Mouse (Mus musculus): ENCODE data around the gene Cic.

Cic gene

DNA sequence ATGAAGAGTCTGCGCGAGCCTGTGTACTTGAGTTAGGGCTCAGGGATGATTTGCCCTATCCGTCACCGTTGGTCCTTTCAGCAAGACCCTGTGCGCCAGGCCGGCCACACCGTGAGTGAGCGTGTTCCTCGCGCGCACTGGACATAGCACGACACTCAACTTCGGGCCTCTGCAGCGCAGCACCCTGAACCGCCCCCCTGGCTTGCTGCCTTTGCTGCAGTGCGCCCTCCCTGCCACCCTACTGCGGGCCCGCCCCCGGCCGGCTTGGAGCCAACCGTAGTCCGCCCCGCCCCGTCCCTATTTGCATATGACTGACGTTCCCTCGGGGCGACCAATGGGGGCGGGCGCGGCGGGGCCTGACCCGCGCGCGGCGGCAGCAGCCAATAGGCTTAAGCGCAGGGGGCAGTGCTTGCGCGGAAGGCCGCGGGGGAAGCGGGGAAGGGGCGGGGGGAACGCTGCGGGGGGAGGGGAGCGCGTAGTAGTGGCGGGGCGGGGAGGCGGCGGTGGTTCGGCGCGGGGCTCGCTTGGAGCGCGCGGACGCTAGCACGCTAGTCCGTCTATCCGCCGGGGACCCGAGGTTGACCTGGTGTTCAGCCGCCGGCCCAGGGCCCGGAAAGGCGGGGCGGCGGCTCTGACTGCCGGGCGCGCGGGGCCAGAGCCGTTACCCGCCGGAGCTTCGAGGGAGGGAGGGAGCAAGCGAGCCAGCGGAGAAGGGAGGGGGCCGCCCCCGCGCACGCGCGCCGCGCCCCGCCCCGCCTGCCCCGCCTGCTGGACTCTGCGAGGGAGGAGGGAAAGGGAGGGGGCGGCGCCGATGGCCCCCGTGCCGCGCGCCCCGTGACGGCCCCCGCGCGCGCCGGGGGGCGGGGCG lies 14.5 kb downstream of the Cic start:
- DNase-seq (ENCODE audit: low spot score in 2 of 2), result peak; percentile 92 to 98

DNA sequence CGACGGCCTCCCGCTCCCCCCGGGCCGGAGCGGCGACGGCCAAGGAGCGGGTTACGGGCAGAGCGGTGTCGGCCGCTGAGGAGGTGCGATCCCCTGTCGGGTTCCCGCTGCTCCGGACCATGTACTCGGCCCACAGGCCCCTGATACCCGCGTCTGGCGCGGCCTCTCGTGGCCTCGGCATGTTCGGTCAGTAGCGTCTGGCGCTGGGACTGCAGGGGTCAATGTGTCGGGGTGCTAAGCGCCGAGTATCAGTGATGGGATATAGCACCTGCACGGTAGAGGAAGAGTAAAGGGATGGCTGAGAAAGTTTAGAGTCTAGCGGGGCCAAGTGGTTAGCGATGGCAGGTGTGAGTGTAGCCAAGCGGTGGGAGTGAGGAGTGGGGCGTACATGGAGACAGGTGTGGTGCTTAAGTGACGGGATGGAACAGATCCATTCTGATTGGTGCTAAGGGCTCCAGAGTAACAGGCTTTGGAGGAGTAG lies 15.3 kb downstream of the Cic start:
- no peak for DNase-seq (ENCODE audit: low spot score in 2 of 2)

- no peak for DNase-seq (ENCODE audit: low spot score in 2 of 2)
Observed at GRCm38 (mm10) chr7:25283637-25284036, 16.1 kb downstream of the Cic start.

GRCm38 (mm10) chr7:25284171-25284570 lies 16.7 kb downstream of the Cic start:
- DNase-seq (ENCODE audit: low spot score in 2 of 2), result no peak

DNA sequence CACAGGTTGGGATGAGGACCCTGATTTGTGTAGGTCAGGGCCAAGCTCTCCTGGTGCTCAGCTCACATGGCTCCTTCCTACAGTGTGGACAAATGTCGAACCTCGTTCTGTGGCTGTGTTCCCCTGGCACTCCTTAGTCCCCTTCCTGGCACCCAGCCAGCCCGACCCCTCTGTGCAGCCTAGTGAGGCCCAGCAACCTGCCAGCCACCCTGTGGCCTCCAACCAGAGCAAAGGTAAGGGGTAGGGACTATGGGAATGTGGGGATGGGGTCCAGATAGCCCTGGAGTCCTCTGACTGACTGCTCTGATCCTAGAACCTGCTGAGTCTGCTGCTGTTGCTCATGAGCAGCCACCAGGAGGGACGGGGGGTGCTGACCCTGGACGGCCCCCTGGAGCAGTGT lies 17.3 kb downstream of the Cic start:
- DNase-seq (ENCODE audit: low spot score in 2 of 2), result no peak

DNA sequence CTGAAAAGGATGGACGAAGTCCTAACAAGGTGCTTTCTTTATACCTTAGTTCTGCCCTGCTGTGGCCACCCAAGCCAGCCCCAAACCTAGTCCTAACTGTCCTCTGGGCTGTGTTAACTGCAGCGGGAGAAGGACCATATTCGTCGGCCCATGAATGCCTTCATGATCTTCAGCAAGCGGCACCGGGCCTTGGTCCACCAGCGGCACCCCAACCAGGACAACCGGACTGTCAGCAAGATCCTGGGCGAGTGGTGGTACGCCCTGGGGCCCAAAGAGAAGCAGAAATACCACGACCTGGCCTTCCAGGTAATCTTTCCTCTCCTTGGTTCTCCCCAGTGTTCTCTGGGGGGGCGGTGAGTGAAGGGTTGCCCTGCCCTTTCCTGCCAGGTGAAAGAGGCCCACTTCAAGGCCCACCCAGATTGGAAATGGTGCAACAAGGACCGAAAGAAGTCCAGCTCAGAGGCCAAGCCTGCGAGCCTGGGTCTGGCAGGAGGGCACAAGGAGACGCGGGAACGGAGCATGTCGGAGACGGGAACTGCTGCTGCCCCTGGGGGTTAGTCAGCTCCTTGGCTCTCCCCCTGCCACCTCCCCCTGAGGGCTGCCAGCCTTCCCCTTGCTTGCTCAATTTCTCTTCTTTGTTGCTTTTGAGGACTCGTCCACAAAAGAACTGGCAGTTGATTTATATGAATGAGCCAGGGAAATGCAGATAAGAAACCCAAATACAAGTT lies 18.2 kb downstream of the Cic start:
- DNase-seq (ENCODE audit: low spot score in 2 of 2), result no peak

DNA sequence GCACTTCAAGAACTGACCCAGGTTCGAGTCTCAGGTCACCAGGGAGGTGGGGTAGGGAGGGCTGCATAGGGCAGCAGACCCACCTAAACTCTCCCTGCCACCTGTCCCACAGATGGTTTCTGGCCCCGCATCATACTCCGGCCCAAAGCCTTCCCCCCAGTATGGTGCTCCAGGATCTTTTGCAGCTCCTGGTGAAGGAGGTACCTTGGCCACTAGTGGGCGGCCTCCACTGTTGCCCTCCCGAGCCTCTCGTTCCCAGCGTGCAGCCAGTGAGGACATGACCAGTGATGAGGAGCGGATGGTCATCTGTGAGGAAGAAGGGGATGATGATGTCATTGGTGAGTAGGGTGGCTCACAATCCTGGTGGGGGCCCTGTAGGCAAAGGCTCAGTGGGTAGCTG lies 19.5 kb downstream of the Cic start:
- no peak for DNase-seq (ENCODE audit: low spot score in 2 of 2)

DNA sequence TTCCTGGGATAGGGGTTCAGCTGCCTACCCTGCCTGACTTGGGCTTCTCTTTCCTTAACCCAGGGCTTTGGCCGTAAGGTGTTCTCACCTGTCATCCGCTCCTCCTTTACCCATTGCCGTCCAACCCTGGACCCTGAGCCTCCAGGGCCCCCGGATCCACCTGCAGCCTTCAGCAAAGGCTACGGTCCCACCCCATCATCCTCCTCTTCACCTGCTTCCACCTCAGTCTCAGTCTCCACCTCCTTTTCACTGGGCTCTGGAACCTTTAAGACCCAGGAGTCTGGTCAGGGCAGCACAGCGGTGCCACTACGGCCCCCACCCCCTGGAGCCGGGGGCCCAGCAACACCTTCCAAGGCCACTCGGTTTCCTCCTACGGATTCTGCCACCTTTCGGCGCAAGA lies 20.5 kb downstream of the Cic start:
- no peak for DNase-seq (ENCODE audit: low spot score in 2 of 2)

DNA sequence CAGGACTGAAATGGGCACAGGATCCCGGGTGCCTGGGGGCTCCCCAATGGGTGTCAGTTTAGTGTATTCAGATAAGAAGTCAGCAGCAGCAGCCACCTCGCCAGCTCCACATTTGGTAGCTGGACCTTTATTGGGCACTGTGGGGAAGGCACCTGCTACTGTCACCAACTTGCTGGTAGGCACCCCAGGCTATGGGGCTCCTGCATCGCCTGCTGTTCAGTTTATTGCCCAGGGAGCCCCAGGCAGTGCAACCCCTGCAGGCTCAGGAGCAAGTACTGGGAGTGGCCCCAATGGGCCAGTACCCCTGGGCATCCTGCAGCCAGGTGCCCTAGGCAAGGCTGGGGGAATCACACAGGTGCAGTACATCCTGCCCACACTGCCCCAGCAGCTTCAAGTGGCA lies 21.2 kb downstream of the Cic start:
- no peak for DNase-seq (ENCODE audit: low spot score in 2 of 2)

DNA sequence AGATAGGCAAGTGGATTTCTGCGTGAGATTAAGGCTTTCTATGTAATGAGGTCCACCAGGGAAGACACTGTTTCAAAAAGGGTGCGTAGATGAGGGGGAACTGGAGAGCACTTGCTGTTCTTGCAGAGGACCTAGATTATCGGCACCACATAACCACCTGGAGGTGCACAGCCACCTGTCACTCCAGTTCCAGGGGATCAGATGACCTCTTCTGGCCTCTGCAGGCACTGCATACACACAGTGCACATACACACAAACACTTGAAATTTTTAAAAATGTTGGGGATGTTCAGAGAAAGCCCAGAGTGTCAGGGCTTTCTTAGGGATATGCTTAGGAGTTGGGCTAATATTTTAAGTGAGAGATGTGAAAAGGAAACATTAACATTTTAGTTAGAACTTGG lies 22.4 kb downstream of the Cic start:
- no peak for DNase-seq (ENCODE audit: low spot score in 2 of 2)

GRCm38 (mm10) chr7:25290463-25290862 lies 23.0 kb downstream of the Cic start:
- no peak for DNase-seq (ENCODE audit: low spot score in 2 of 2)

- no peak for DNase-seq (ENCODE audit: low spot score in 2 of 2)
Observed at GRCm38 (mm10) chr7:25290911-25291310, 23.4 kb downstream of the Cic start.

DNA sequence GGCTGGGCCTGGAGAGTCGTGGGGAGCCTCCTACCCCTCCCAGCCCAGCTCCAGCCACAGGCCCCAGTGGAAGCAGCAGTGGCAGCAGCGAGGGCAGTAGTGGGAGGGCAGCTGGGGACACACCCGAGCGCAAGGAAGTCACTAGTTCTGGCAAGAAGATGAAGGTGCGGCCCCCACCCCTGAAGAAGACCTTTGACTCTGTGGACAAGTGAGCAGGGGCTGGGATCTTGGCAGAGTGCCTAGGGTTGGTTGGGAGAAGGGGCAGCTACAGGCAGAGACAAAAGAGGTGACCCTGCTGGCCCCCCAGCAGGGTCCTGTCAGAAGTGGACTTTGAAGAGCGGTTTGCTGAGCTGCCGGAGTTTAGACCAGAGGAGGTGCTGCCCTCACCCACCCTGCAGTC lies 24.6 kb downstream of the Cic start:
- DNase-seq (ENCODE audit: low spot score in 2 of 2), result no peak

DNA sequence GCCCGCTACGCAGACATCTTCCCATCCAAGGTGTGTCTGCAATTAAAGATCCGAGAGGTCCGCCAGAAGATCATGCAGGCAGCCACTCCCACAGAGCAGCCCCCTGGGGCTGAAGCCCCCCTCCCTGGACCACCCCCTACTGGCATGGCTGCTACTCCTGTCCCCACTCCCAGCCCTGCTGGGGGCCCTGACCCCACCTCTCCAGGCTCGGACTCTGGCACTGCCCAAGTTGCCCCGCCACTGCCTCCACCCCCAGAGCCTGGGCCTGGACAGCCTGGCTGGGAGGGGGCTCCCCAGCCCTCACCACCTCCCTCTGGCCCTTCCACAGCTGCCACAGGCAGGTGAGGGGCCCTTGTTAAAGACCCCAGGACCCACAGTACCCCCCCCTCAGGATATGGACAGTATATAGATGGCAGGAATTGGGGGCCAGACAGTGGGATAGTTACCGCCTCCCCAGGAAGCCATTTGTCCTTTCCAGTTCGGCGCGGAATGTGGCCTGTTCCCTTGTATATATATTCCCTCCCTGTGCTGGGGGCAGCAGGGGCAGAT lies 25.8 kb downstream of the Cic start:
- no peak for DNase-seq (ENCODE audit: low spot score in 2 of 2)

DNA sequence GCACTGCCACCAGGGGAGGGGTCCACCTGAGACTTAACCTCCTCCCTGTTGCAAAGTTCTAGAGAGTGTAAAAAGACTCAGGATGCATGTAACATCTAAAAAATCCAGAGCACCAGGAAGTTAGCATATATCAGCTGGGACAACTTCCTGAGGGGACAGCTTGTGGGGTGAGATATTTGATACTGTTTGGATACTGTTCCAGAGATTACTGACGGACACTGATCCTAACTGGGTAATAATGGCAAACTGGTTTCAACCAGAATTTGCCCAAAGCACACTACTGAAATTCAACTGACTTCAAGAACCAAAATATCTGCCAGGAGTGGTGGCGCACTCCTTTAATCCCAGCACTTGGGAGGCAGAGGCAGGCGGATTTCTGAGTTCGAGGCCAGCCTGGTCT lies 27.0 kb downstream of the Cic start:
- no peak for DNase-seq (ENCODE audit: low spot score in 2 of 2)

DNA sequence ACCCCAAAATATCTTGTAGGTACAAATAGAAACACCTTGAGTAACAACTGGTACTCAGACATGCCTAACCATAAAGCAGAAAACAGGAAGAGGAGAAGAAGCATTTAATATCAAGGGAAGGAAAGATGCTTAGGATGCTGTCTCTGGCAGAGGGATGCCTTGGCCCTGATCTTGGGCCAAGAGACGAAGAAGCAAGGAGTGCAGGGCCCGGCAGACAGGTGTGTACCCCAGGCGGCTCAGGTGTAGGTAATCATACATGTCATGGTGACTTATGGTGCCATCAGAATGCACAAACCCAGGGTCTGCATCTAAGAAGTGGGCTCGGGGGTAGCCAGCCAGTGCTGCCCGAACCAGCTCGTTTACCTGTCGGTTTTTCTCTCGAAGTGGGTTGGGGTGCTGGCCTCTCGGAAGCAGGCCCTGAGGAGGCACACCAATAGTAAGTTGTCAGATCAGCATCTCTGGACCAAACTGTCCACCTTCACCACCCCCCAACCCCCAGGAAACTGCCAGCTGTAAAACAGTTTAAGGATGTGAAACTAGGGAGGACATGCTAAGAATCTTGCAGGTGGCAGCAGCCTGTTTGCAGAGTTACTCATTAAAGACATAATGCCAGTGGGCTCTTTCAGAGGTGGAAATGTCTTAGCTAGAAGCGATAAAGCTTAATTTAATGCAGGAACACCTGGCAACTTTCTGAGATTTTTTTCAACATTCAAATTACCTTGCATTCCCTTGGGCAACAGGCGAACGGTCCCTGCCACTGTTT lies 27.6 kb downstream of the Cic start:
- DNase-seq (ENCODE audit: low spot score in 2 of 2), result no peak

GRCm38 (mm10) chr7:25296945-25297453 lies 29.5 kb downstream of the Cic start:
- no peak for DNase-seq (ENCODE audit: low spot score in 2 of 2)

DNA sequence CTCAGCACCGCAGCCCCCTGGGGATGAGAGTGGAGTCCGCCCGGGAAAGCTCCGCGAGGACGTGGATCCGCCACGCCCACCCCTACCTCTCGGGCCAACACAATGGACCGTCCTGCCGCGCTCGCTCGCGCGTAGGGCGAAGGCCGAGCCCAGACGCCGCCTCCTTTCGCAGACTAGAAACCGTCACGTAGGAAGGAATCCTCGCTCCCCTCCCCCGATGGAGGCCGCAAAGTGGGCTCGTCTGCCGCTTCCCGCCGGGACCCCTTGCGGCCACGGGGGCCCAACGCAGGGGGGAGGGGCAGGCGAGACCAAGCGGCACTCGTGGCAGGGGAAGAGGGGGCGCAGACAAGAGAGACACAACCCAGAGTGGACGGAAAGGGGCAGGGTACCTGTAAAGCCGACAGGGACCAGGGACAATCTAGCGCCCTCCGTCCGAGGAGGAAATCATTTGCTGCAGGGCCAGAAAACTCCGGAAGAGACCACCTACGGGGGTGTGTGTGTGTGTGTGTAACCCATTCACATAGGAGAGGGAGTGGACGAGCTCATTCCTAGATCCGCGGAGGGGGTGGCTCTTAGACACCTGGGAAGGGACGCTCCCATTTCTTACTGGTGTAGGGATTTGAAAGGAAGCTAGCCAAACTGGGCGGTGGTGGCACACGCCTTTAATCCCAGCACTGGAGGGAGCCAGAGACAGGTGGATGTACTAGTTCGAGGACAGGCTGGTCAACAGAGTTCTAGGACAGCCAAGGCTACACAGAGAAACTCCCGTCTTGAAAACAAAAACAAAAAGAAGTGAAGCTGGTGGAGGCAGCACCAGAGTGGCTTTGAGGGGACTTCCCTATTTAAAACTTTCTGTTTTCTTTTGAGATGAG lies 30.2 kb downstream of the Cic start, which contains the start of gene Pafah1b3:
Gene Pafah1b3 (minus strand): TSS at position 533 of the 872 bp plus-strand sequence.
- peak; percentile 68 to 81 for DNase-seq (ENCODE audit: low spot score in 2 of 2)

- DNase-seq (ENCODE audit: low spot score in 2 of 2), result no peak
Observed at GRCm38 (mm10) chr7:25301063-25301462, 33.6 kb downstream of the Cic start, which contains the start of gene Prr19. TSS of gene Prr19 (plus strand) at chr7:25301411.

DNA sequence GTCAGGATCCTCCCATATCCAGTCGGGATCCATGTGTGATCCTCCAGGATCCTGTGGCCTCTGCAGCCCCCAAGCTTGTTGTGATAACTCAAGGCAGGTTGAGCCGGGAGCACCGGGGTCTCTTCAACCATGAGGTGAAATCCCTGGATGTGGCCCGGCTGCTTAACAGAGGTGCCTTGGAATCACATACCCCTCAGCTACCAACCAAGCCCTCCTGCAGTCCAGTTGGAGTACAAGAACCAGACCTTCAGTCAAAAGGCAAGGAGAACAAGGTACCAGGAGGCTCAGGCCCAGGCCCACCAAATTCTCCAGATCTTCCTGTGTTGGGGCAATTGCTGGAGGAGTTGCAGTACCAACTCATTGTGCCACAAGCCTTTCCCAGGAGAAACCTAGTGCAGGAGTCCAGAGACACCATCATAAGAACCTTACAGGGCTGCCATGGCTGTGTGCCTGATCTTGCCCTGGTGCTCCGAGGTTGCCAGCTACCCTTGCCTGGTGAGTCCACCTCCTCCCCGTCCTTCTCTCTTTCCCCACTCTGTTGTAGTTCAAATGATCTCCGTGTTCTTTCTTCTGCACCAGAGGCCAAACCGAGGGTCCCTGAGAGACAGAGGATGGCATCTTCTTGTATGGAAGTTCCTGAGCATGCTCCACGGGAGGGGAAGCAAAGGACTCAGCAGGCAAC lies 35.6 kb downstream of the Cic start:
- DNase-seq (ENCODE audit: low spot score in 2 of 2), result no peak
